Mouse (Mus musculus): ENCODE results near the gene Hexim2. TPM values are rescaled to one million over a fixed set of nuclear protein-coding genes. Genes with fewer than 3 reads are reported as not detected.

Hexim2 gene
- polyA plus RNA-seq, 1 experiment = 18.7 TPM

DNA sequence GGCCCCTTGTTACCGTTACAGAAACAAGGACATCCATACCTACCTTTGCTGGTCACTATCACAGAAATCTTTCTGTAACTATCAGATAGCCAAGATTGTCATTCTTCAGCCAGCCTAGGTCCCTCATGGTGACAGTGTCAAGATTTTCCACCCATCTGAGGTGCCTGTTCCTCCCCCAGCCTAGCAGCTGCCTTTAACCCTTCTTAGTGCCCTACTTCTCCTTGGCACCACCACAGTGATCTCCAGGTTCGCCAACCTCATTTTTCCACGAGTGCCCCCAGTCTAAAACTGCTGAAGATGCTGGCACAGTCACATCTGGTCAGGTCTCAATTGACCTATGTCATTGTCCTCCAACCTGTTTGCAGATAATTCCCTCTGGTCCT lies 37.9 kb downstream of the Hexim2 start:
- no peak for DNase-seq (ENCODE audit: low read depth)

DNA sequence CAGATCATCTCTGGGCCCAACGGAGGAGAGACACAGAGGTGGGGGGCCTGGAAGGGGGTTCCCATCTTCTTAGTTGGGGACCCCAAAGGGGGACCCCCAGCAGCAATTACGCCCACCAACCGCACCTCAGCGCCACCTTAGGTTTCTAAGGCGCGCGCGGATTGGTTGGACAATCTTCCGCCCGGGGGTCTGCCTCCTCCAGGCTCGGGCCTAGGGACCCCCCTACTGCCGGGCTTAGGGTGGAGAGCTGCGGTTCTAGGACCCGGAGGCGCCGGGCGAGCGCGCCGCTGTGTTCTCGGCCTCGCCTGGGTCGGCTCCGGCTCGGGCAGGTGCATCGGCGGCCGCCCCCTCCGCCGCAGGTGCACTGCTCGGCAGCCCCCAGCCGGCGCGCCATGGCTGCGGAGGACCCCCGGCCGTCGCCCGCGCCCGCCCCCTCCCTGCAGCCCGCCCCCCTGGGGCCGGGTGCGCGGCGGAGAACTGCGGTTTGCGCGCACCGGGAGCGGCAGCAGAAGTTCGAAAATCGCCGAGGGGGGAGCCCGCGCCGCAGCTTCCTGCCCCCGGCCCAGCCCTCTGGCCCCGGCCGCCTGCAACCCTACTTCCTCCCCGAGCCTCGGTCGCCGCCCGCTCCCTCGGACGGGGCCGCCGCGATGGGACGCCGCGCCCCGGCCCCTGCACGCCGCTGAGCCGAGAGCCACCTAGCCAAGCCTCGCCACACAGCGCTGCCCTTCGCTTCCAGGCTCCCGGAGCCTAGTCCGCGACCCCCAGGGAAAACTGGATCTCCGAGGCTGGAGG lies 38.5 kb downstream of the Hexim2 start, which contains the start of gene Fmnl1:
TSS of gene Fmnl1 (plus strand) at position 614 of the 792 bp plus-strand sequence.
- TF ChIP-seq CTCF (IDR thresholded peaks at IDR 0.05; ENCODE audit: borderline replicate concordance, extremely low read depth, insufficient read depth, insufficient read length) (no peak), POLR2A (IDR thresholded peaks at IDR 0.05; ENCODE audit: borderline replicate concordance, extremely low read depth, insufficient read depth, insufficient read length, poor library complexity, severe bottlenecking) (no peak)
- peak; percentile 77 for DNase-seq (ENCODE audit: low read depth)

More for the DNA sequence above, 37.9 kb downstream of the Hexim2 start:
- no peak for TF ChIP-seq POLR2A (IDR thresholded peaks at IDR 0.05; ENCODE audit: borderline replicate concordance, extremely low read depth, insufficient read depth, insufficient read length, poor library complexity, severe bottlenecking)

DNA sequence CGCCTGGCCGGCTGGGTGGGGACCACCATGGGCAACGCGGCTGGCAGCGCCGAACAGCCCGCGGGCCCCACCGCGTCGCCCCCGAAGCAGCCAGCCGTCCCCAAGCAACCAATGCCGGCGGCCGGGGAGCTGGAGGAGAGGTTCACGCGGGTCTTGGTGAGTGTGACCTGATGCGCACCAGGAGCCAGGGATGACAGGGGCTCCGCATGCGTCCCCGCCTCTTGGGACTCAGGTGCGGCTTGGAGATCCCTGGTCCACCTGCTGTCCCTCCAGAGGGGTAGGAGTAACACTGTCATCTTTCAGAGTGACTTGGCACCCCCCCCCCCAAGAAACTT lies 39.0 kb downstream of the Hexim2 start:
- no peak for TF ChIP-seq CTCF (IDR thresholded peaks at IDR 0.05; ENCODE audit: borderline replicate concordance, extremely low read depth, insufficient read depth, insufficient read length)
- no peak for TF ChIP-seq POLR2A (IDR thresholded peaks at IDR 0.05; ENCODE audit: borderline replicate concordance, extremely low read depth, insufficient read depth, insufficient read length, poor library complexity, severe bottlenecking)
- DNase-seq (ENCODE audit: low read depth) = no peak

GRCm38 (mm10) chr11:103171703-103172391 lies 39.6 kb downstream of the Hexim2 start:
- TF ChIP-seq POLR2A (IDR thresholded peaks at IDR 0.05; ENCODE audit: borderline replicate concordance, extremely low read depth, insufficient read depth, insufficient read length, poor library complexity, severe bottlenecking) = no peak

GRCm38 (mm10) chr11:103172392-103173040 lies 40.3 kb downstream of the Hexim2 start:
- TF ChIP-seq CTCF (IDR thresholded peaks at IDR 0.05; ENCODE audit: borderline replicate concordance, extremely low read depth, insufficient read depth, insufficient read length) (no peak), POLR2A (IDR thresholded peaks at IDR 0.05; ENCODE audit: borderline replicate concordance, extremely low read depth, insufficient read depth, insufficient read length, poor library complexity, severe bottlenecking) (no peak)
- DNase-seq (ENCODE audit: low read depth) = no peak

More at GRCm38 (mm10) chr11:103171703-103172391, 39.6 kb downstream of the Hexim2 start:
- DNase-seq (ENCODE audit: low read depth) = no peak

DNA sequence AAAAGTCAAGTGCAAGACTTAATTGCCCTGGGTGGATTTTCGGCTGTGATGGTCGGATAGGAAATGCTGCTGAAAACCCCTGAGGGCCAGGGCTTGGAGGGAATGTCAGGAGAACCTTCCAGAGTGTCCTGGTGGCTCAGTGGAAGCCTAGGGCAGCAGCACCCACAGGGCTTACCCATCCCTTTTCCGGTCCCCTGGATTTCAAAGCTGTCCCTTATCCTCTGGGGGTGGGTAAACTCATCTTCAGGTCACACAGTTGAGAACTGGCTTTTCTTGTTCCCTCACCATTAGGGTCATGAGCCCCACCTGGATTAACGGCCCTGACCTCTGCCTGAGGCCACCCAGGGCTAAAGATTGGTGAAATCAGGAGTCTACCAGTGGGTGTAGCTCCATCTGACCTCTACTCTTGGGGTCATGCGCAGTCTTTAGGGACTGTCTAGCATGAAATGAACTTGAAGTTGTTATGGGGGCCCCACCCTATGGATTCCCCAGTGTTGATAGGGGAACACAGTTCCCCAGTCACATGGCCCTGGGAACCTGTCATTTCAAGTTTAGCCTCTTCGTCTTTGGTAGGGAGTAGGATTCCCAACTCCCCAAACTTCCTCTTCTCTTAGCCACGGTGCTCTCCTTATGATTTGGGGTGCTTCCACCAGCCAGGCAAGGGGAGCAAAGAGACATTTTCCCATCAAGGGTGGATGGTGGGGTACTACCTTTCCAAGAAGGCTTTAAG lies 41.0 kb downstream of the Hexim2 start:
- TF ChIP-seq POLR2A (IDR thresholded peaks at IDR 0.05; ENCODE audit: borderline replicate concordance, extremely low read depth, insufficient read depth, insufficient read length, poor library complexity, severe bottlenecking) = no peak
- TF ChIP-seq CTCF (IDR thresholded peaks at IDR 0.05; ENCODE audit: borderline replicate concordance, extremely low read depth, insufficient read depth, insufficient read length) = no peak
- no peak for DNase-seq (ENCODE audit: low read depth)

- TF ChIP-seq POLR2A (IDR thresholded peaks at IDR 0.05; ENCODE audit: borderline replicate concordance, extremely low read depth, insufficient read depth, insufficient read length, poor library complexity, severe bottlenecking) (no peak), CTCF (IDR thresholded peaks at IDR 0.05; ENCODE audit: borderline replicate concordance, extremely low read depth, insufficient read depth, insufficient read length) (no peak)
- no peak for DNase-seq (ENCODE audit: low read depth)
Observed at GRCm38 (mm10) chr11:103173771-103174344, 41.6 kb downstream of the Hexim2 start.

DNA sequence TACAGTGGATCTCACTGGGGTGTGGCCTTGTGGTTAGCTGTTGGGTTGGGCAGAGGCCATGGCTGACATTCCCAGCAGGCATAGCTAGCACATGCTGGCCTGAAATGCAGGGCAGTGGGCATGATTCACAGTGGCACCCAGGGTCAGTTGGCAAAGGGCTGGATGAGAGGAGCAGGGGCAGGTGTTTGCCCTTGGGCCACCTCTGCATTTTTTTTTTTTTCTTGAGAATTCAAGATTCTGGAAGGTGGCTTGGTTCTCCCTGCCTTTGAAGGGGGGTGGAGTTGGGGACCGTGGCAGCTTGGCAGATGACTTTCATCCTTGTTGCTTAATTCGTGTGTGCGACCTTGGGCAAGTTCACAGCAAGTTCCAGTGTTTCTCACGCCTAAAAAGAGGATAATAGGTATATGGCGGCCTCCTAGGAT lies 42.2 kb downstream of the Hexim2 start:
- no peak for DNase-seq (ENCODE audit: low read depth)
- TF ChIP-seq CTCF (IDR thresholded peaks at IDR 0.05; ENCODE audit: borderline replicate concordance, extremely low read depth, insufficient read depth, insufficient read length) (no peak), POLR2A (IDR thresholded peaks at IDR 0.05; ENCODE audit: borderline replicate concordance, extremely low read depth, insufficient read depth, insufficient read length, poor library complexity, severe bottlenecking) (no peak)

DNA sequence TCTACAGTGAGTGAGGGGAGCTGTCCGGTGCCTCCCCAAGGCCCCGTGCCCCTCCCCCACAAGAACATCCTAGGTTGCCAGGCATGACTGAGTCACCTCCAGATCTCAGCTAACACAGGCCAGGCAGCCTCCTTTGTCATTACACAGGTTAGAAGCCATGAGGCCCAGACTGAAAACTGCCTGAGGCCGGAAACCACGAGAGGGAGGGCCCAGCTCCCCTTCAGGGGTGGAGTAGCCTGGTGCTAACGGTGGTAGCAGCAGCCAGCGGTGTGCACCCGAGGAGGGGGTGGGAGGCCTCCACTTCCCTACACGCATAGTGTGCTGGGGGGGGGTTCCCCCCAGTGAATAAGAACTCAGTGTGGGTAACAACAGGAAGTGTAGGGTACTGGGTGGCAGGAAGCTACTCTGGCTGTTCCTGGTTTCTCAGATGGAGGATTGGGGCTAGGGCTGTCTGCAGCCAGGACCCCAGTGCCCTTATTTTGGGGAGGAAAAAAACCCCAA lies 42.7 kb downstream of the Hexim2 start:
- DNase-seq (ENCODE audit: low read depth) = no peak
- TF ChIP-seq POLR2A (IDR thresholded peaks at IDR 0.05; ENCODE audit: borderline replicate concordance, extremely low read depth, insufficient read depth, insufficient read length, poor library complexity, severe bottlenecking) = no peak
- TF ChIP-seq CTCF (IDR thresholded peaks at IDR 0.05; ENCODE audit: borderline replicate concordance, extremely low read depth, insufficient read depth, insufficient read length) = no peak

- TF ChIP-seq POLR2A (IDR thresholded peaks at IDR 0.05; ENCODE audit: borderline replicate concordance, extremely low read depth, insufficient read depth, insufficient read length, poor library complexity, severe bottlenecking) (no peak), CTCF (IDR thresholded peaks at IDR 0.05; ENCODE audit: borderline replicate concordance, extremely low read depth, insufficient read depth, insufficient read length) (no peak)
- DNase-seq (ENCODE audit: low read depth) = no peak
Observed at GRCm38 (mm10) chr11:103175688-103176442, 43.6 kb downstream of the Hexim2 start.

Data from brain, embryonic 14.5 days (tissue).